Mouse (Mus musculus) forebrain, embryonic 16.5 days (tissue): ENCODE data around the gene Bri3. TPM values are rescaled to one million over a fixed set of nuclear protein-coding genes. Genes with fewer than 3 reads are reported as not detected.

Source experiments
- ATAC-seq: fragments of 200-750 bp; cut with Nextera tagmentation; 2 replicates; pipeline ENCODE4 v1.8.0; 2017; ENCODE audit warnings: mild to moderate bottlenecking, moderate library complexity
- H3K27ac ChIP-seq: fragments of 300-500 bp; sonication (generic); 2 replicates; pipeline ENCODE4 v1.5.1; 2014; ENCODE audit warnings: low read length, control low read depth
- H3K27me3 ChIP-seq: fragments of 300-500 bp; sonication (generic); replicated peaks from 2 replicates; pipeline ENCODE4 v1.6.1; 2014; ENCODE audit warnings: low read length; ENCODE audit not compliant: control insufficient read depth, insufficient read depth
- H3K36me3 ChIP-seq: fragments of 300-500 bp; sonication (generic); 2 replicates; pipeline ENCODE4 v1.6.1; 2014; ENCODE audit not compliant: control insufficient read depth, insufficient read depth
- H3K4me1 ChIP-seq: fragments of 300-500 bp; sonication (generic); replicated peaks from 2 replicates; pipeline ENCODE4 v1.6.1; 2014; ENCODE audit warnings: low read length; ENCODE audit not compliant: control insufficient read depth, insufficient read depth
- H3K4me2 ChIP-seq: fragments of 300-500 bp; sonication (generic); 2 replicates; pipeline ENCODE4 v1.6.1; 2014; ENCODE audit warnings: mild to moderate bottlenecking, low read length, control low read depth
- H3K4me3 ChIP-seq: fragments of 300-500 bp; sonication (generic); replicated peaks from 2 replicates; pipeline ENCODE4 v1.5.1; 2014; ENCODE audit warnings: mild to moderate bottlenecking, low read length, control low read depth
- H3K9ac ChIP-seq: fragments of 300-500 bp; sonication (generic); replicated peaks from 2 replicates; pipeline ENCODE4 v1.6.1; 2014; ENCODE audit warnings: low read depth, low read length, control low read depth
- H3K9me3 ChIP-seq: fragments of 300-500 bp; sonication (generic); 2 replicates; pipeline ENCODE4 v1.6.1; 2016; ENCODE audit warnings: low read length; ENCODE audit not compliant: control insufficient read depth
- WGBS: fragments of 180-500 bp; shearing (Covaris S2); extraction: QIAGEN DNeasy Blood & Tissue Kit; methylation state at CpG from one replicate; pipeline ENCODE4 v1.1.7; 2014; 5-methylcytosine and 5-hydroxymethylcytosine counted together
- polyA plus RNA-seq: library from polyadenylated mRNA; unstranded; fragments of >200 nt; fragmentation: Nextera tagmentation; extraction: Ambion mirVana; gene quantifications from 2 replicates; pipeline ENCODE4 v1.2.1, GENCODE M21; 2015

Bri3 gene
- polyA plus RNA-seq, 1 experiment from 2014 or later = 98.0 TPM

DNA sequence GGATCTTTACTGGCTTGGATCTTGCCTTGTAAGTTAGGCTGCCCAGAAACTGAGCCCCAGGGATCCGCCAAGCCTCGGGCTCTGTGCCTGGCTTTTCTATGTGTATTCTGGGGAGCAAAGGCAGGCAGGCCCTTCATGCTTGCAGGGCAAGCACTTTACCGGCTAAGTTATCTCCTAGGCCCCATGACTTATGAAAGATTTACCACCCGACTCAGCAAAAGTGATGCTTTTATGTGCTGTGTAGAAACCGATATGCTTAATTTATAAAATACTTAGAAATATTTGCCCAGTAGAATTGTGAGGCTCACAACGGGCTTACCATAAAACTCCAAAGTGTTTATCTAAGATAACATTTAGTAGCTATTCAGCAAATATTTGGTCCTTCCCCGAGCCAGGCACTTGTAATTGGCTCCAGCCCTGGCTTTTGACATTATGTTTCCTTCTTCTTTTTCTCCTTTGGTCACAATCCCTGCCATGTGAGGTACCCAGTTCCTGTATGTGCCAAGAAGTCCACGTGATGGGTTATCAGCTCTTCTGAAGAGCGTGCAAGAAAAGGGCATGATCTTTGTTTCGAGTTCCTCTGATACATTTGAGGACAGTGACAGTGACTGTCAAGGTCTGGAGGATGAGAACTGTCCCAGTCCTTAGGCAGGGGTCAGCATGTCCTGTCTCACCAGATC is 3.8 kb downstream of the Bri3 start:
- H3K27ac ChIP-seq = no peak overlapping the region
- WGBS = 85% methylated on average over 10 of the region's 10 CpGs
- no peak overlapping the region for H3K4me3 ChIP-seq
- no peaks in the 10 kb centered on the region for H3K36me3 ChIP-seq
- no peak overlapping the region for H3K4me2 ChIP-seq
- no peak for ATAC-seq
- H3K9me3 ChIP-seq = no peaks in the 10 kb centered on the region
- no peak overlapping the region for H3K9ac ChIP-seq
- no peaks in the 10 kb centered on the region for H3K4me1 ChIP-seq
- H3K27me3 ChIP-seq = no peaks in the 10 kb centered on the region

DNA sequence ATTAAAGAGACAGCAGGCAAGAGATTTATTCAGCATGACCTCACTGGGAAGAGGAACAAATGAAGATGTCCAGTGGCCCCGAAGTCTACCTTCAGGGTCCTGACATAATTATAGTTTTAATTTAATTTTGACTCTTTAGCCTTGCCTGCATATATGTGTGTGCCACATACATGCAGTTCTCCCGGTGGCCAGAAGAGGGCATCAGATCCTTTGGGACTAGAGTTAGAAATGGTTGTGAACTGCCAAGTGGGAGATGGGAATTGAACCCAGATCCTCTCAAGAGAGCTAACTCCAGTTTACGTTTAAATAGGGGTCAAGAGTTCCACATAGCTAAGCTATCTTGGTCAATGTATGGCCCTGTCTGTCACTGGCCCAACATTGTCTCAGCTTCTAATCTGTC is 5.6 kb downstream of the Bri3 start:
- no peak for ATAC-seq
- no peak overlapping the region for H3K9ac ChIP-seq
- H3K9me3 ChIP-seq = no peaks in the 10 kb centered on the region
- no peaks in the 10 kb centered on the region for H3K36me3 ChIP-seq
- H3K27ac ChIP-seq = no peak overlapping the region
- H3K4me1 ChIP-seq = peaks cover 4% of the 10 kb centered on the region
- H3K27me3 ChIP-seq = no peaks in the 10 kb centered on the region
- no peak overlapping the region for H3K4me2 ChIP-seq
- WGBS = 85% methylated on average over 3 of the region's 3 CpGs
- no peak overlapping the region for H3K4me3 ChIP-seq

DNA sequence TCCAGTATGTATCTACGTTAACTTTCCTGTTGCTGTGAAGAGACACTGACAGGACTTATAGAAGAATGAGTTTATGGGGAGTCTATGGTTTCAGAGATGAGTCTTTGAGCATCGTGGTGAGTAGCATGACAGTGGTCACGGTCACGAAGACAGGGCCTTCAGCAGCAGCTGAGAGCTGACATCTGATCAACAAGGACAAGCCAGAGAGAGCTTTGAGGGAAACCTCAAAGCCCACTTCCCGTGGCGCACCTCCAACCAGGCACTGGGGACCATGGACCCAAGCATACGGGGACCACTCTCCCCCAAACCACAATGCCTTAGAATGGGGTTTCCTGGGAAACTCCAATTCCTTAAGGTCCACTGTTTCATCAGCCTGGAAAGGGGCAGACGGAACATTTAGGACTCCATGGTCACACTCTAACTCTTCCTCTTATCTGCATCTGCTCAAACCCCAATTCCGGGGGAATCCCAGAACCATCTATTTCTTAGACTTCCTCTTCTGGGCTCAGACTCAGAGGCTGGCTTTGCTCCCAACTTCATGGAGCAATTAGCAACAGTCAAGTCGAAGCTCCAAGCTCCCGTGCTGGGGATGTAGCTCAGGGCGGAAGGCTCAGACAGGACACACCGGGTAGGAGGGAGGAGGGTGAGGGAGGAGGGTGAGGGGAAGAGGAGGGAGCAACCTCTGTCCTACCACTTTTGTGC is 7.8 kb downstream of the Bri3 start:
- Histone ChIP-seq H3K27ac (no peak overlapping the region), H3K27me3 (no peaks in the 10 kb centered on the region), H3K4me1 (peaks cover 12% of the 10 kb centered on the region), H3K4me2 (no peak overlapping the region), H3K9ac (no peak overlapping the region), H3K9me3 (no peaks in the 10 kb centered on the region), H3K4me3 (no peak overlapping the region), H3K36me3 (no peaks in the 10 kb centered on the region)
- ATAC-seq = no peak
- WGBS = 90% methylated on average over 13 of the region's 13 CpGs

DNA sequence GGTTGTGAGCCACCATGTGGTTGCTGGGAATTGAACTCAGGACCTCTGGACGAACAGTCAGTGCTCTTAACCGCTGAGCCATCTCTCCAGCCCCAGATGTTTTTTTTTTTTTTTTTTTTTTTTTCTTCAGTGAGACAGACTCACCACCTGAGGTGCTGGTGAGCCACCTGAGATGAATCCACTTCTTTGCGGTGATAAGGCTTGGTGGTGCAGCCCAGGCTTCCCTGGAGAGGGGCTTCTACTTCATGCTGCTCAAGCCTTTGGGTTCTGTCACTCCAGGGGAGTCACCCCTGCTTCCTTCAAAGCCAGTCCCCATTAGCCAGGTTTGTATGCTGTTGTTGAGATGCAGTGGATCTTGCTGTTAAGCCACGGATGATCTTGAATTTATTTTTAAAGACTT is 9.0 kb downstream of the Bri3 start:
- Histone ChIP-seq H3K4me3 (no peak overlapping the region), H3K36me3 (no peaks in the 10 kb centered on the region), H3K9me3 (no peaks in the 10 kb centered on the region), H3K27ac (no peak overlapping the region), H3K4me1 (peaks cover 24% of the 10 kb centered on the region), H3K9ac (no peak overlapping the region), H3K4me2 (no peak overlapping the region), H3K27me3 (no peaks in the 10 kb centered on the region)
- WGBS = 80% methylated on average over 4 of the region's 4 CpGs
- ATAC-seq = no peak

DNA sequence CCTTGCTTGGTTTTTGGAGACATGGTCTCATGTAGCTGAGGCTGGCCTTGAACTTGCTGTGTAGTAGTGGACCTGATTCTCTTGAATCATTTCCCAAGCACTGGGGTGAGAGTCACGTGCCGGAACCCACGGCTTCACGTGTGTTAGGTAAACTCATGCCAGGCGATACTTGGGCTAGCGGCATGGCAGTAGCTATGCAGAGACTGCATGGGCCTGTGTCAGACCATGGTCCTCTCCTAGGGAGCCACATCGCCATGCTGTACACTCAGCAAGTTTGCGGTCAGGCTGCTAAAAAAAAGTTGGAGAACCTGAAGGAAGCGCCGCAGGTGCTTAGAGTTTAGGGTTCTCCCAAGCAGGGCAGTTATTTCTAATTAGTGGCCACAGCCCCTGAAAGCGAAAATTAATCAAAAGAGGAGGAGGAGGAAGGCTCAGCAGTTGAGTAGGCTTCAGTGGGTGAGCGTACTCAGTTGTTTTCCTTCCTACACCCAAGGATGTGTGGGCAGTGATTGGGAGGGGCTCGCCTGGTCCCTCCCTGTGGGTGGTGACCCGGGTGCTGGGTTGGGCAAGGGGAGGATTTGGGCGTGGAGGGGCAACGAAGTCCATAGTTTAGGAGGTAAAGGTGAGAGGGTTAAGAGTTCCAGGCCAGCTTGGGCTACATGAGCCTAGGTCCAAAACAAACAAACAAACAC is 10.0 kb downstream of the Bri3 start:
- Histone ChIP-seq H3K9me3 (no peaks in the 10 kb centered on the region), H3K9ac (peak overlapping the region; percentile 91; the same call in 1 of the 2 replicates), H3K4me2 (peak overlapping the region; percentile 61), H3K4me1 (peaks cover 34% of the 10 kb centered on the region), H3K36me3 (no peaks in the 10 kb centered on the region), H3K27me3 (no peaks in the 10 kb centered on the region), H3K27ac (no peak overlapping the region), H3K4me3 (peak overlapping the region; percentile 92)
- ATAC-seq = peak; percentile 11; the same call in 1 of the 2 replicates
- 58% methylated on average over 16 of the region's 16 CpGs for WGBS

DNA sequence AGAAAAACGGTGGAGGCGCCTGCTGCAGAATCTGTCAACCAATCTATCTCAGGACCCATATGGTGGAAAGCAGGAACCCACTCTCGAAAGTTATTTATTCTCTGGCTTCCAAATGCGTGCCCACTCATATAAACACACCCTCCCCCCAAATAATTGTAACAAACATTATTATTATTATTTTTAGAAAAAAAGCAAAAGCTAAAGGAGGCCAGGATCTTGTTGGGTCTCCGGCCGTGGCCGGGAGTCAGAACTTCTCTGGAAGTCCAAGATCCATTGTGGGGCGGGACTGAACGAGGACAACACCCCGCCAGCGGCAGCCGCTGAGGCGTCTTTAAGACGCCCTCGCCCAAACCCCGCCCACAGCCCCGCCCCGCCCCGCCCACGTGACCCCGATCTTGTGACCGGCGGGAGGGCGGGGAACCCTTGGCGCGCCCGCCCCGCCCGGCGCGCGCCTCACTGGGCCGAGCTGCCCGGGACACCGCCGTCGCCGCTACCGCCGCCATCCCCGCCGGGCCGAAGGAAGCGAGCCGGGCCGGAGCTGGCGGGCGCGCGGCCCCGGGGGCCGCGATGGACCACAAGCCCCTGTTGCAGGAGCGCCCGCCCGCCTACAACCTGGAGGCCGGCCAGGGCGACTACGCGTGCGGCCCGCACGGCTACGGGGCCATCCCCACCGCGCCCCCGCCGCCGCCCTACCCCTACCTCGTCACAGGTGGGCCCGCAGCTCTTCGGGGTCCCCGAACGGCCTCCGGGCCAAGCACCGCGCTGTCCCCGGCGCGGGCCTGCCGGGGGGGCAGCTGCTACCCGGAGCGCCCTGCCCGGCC is 10.8 kb downstream of the Bri3 start:
- H3K4me2 ChIP-seq = peak overlapping the region; percentile 61
- no peaks in the 10 kb centered on the region for H3K9me3 ChIP-seq
- peak overlapping the region; percentile 92 for H3K4me3 ChIP-seq
- ATAC-seq = peak; percentile 78
- H3K9ac ChIP-seq = peak overlapping the region; percentile 91
- peak overlapping the region; percentile 83 for H3K27ac ChIP-seq
- peaks cover 40% of the 10 kb centered on the region for H3K4me1 ChIP-seq
- H3K36me3 ChIP-seq = no peaks in the 10 kb centered on the region
- WGBS = under 1% methylated on average over 65 of the region's 84 CpGs
- H3K27me3 ChIP-seq = no peaks in the 10 kb centered on the region

DNA sequence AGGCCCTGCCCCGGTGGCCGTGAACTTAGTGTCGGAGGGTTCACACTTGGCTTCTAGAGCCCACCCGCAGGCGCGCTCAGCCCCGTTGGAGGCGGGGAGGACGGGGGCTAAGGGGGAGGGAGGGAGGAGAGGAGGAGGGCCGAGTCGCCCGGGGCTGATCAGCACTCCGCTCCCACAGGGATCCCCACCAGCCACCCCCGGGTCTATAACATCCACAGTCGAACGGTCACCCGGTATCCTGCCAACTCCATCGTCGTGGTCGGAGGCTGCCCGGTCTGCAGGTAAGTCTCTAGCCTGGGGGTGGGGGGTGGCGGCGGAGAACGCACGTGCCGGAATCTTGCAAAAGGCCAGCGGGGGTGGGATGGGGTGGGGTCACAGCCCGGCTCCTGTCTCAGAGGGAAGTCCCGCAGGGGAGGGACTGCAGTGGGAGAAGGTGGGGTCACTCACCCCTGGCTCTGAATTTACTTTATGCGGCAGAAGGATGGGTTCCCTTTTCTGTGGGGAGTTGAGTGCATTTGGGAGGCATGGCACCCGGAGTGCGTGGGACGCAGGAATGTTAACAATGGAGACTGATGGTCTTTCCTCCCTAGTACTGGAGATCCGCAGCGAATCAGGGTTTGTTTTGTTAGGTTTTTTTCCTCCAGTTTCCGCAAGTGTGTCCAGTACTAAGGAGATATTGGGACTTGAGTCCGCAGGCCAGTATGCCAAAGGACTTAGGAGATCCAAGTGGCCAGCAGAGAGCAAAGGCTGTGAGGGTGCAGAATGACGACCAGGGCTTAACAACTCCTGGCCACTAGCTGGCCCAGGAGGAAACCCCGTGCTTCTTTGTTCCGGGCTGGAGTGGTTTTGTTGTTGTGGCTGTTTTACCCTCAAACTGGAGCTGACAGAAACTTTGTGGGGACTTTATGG is 11.6 kb downstream of the Bri3 start:
- Histone ChIP-seq H3K9ac (peak overlapping the region; percentile 91), H3K4me2 (peak overlapping the region; percentile 61), H3K4me1 (peaks cover 42% of the 10 kb centered on the region), H3K4me3 (peak overlapping the region; percentile 92), H3K36me3 (no peaks in the 10 kb centered on the region), H3K9me3 (no peaks in the 10 kb centered on the region), H3K27me3 (no peaks in the 10 kb centered on the region), H3K27ac (peak overlapping the region; percentile 83)
- under 1% methylated on average over 34 of the region's 40 CpGs for WGBS
- peak; percentile 67 for ATAC-seq

DNA sequence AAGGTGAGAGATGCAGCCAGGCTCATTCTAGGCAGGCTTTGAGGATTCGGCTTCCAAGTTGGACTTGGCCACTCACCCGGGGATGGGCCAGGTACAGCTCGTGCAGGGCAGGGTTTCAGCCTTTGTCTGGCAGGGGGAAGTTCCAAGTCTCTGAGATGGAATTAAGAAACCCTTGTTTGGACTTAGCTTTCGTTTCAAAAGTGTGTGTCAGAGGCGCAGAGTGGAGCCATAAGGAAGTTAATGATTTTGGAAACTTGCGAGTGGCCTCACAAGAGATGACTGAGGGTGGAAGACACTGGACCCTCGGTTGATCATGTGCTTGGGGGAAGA is 12.3 kb downstream of the Bri3 start:
- peak overlapping the region; percentile 61 for H3K4me2 ChIP-seq
- no peaks in the 10 kb centered on the region for H3K36me3 ChIP-seq
- peak overlapping the region; percentile 92 for H3K4me3 ChIP-seq
- H3K27ac ChIP-seq = peak overlapping the region; percentile 83
- H3K9me3 ChIP-seq = no peaks in the 10 kb centered on the region
- WGBS = 7% methylated on average over 7 of the region's 7 CpGs
- peak overlapping the region; percentile 91 for H3K9ac ChIP-seq
- H3K4me1 ChIP-seq = peaks cover 42% of the 10 kb centered on the region
- H3K27me3 ChIP-seq = no peaks in the 10 kb centered on the region
- ATAC-seq = no peak
